Mouse (Mus musculus): ENCODE results near the gene Tmem106c. TPM values are rescaled to one million over a fixed set of nuclear protein-coding genes. Genes with fewer than 3 reads are reported as not detected.

Gene Tmem106c
- total RNA-seq, 2 experiments from 2014 or later: 23.4 to 25.5 TPM

- peak in 1 of 2 experiments; percentile 24 for DNase-seq (ENCODE audit: low spot score in 2 of 2)
- intact Hi-C loops (cut with DNase I): loop anchor here (5.0 kb wide), 3 partner anchors 78 to 168 kb away; no protein-coding TSS in a partner anchor
Measured at GRCm38 (mm10) chr15:97950240-97950639, 13.8 kb upstream of the Tmem106c start.

- intact Hi-C loops (cut with DNase I): loop anchor here (1.0 to 5.0 kb wide), 4 partner anchors 80 to 235 kb away; no protein-coding TSS in a partner anchor
Measured at GRCm38 (mm10) chr15:97952137-97952888, 11.7 kb upstream of the Tmem106c start.

GRCm38 (mm10) chr15:97952889-97953189, 11.2 kb upstream of the Tmem106c start:
- intact Hi-C loops (cut with DNase I): loop anchor here (1.0 to 5.0 kb wide), 4 partner anchors 81 to 236 kb away; no protein-coding TSS in a partner anchor
- no peak for DNase-seq (ENCODE audit: low spot score in 2 of 2)

More at GRCm38 (mm10) chr15:97952137-97952888, 11.7 kb upstream of the Tmem106c start:
- peak; percentile 53 to 61 for DNase-seq (ENCODE audit: low spot score in 2 of 2)

GRCm38 (mm10) chr15:97954671-97955070, 9.3 kb upstream of the Tmem106c start:
- DNase-seq (ENCODE audit: low spot score in 2 of 2): no peak

GRCm38 (mm10) chr15:97955286-97955685, 8.7 kb upstream of the Tmem106c start:
- intact Hi-C loops (cut with DNase I): no loop called here
- DNase-seq (ENCODE audit: low spot score in 2 of 2): no peak

More at GRCm38 (mm10) chr15:97954671-97955070, 9.3 kb upstream of the Tmem106c start:
- intact Hi-C loops (cut with DNase I): loop anchor here (5.0 kb wide), 3 partner anchors 82 to 172 kb away; no protein-coding TSS in a partner anchor

GRCm38 (mm10) chr15:97955742-97956141, 8.3 kb upstream of the Tmem106c start:
- no peak for DNase-seq (ENCODE audit: low spot score in 2 of 2)
- intact Hi-C loops (cut with DNase I): no loop called here

- intact Hi-C loops (cut with DNase I): no loop called here
- DNase-seq (ENCODE audit: low spot score in 2 of 2): no peak
Measured at GRCm38 (mm10) chr15:97956416-97956815, 7.6 kb upstream of the Tmem106c start.

- DNase-seq (ENCODE audit: low spot score in 2 of 2): no peak
- intact Hi-C loops (cut with DNase I): loop anchor here (10.0 kb wide), 1 partner anchor 201 kb away; the partner anchor contains the start of genes Asb8 and Ccdc184
Measured at GRCm38 (mm10) chr15:97963329-97963988, 541 bp upstream of the Tmem106c start.

GRCm38 (mm10) chr15:97964836-97965187, 812 bp downstream of the Tmem106c start:
- intact Hi-C loops (cut with DNase I): loop anchor here (10.0 kb wide), 1 partner anchor 200 kb away; the partner anchor contains the start of genes Asb8 and Ccdc184
- DNase-seq (ENCODE audit: low spot score in 2 of 2): no peak

- DNase-seq (ENCODE audit: low spot score in 2 of 2): no peak
- intact Hi-C loops (cut with DNase I): loop anchor here (10.0 kb wide), 1 partner anchor 199 kb away; the partner anchor contains the start of genes Asb8 and Ccdc184
Measured at GRCm38 (mm10) chr15:97965311-97966045, 1.5 kb downstream of the Tmem106c start.

GRCm38 (mm10) chr15:97970299-97970698, 6.3 kb downstream of the Tmem106c start:
- no peak for DNase-seq (ENCODE audit: low spot score in 2 of 2)
- intact Hi-C loops (cut with DNase I): no loop called here

- no peak for DNase-seq (ENCODE audit: low spot score in 2 of 2)
- intact Hi-C loops (cut with DNase I): no loop called here
Measured at GRCm38 (mm10) chr15:97972580-97972979, 8.6 kb downstream of the Tmem106c start.

GRCm38 (mm10) chr15:97973248-97974005, 9.4 kb downstream of the Tmem106c start:
- no peak for DNase-seq (ENCODE audit: low spot score in 2 of 2)
- intact Hi-C loops (cut with DNase I): no loop called here

- intact Hi-C loops (cut with DNase I): no loop called here
Measured at GRCm38 (mm10) chr15:97981560-97981959, 17.6 kb downstream of the Tmem106c start.

GRCm38 (mm10) chr15:97989544-97989943, 25.5 kb downstream of the Tmem106c start:
- DNase-seq (ENCODE audit: low spot score in 2 of 2): no peak
- intact Hi-C loops (cut with DNase I): no loop called here

More at GRCm38 (mm10) chr15:97981560-97981959, 17.6 kb downstream of the Tmem106c start:
- no peak for DNase-seq (ENCODE audit: low spot score in 2 of 2)

- no peak for DNase-seq (ENCODE audit: low spot score in 2 of 2)
- intact Hi-C loops (cut with DNase I): no loop called here
Measured at GRCm38 (mm10) chr15:97990124-97990523, 26.1 kb downstream of the Tmem106c start.

GRCm38 (mm10) chr15:97990721-97991120, 26.7 kb downstream of the Tmem106c start:
- intact Hi-C loops (cut with DNase I): no loop called here
- no peak for DNase-seq (ENCODE audit: low spot score in 2 of 2)

- DNase-seq (ENCODE audit: low spot score in 2 of 2): no peak
- intact Hi-C loops (cut with DNase I): no loop called here
Measured at GRCm38 (mm10) chr15:97991285-97991895, 27.4 kb downstream of the Tmem106c start.
